Mouse (Mus musculus) forebrain, embryonic 14.5 days (tissue): ENCODE results near the gene Gpt2. TPM values are rescaled to one million over a fixed set of nuclear protein-coding genes. Genes with fewer than 3 reads are reported as not detected.

Experiments
- ATAC-seq: fragments of 200-750 bp; cut with Nextera tagmentation; 2 replicates; pipeline ENCODE4 v1.8.0; 2017; ENCODE audit warnings: mild to moderate bottlenecking, moderate library complexity
- DNase-seq: peaks from one replicate; pipeline ENCODE4 v3.0.0-alpha.2; 2015; ENCODE audit warnings: low spot score
- H3K27ac ChIP-seq: fragments of 300-500 bp; sonication (generic); 2 replicates; pipeline ENCODE4 v1.5.1; 2014; ENCODE audit warnings: low read depth, mild to moderate bottlenecking, control low read depth, low read length, moderate library complexity
- H3K27me3 ChIP-seq: fragments of 300-500 bp; sonication (generic); replicated peaks from 2 replicates; pipeline ENCODE4 v1.6.1; 2014; ENCODE audit warnings: low read length, control low read depth, mixed read lengths; ENCODE audit not compliant: control insufficient read depth, insufficient read depth
- H3K36me3 ChIP-seq: fragments of 300-500 bp; sonication (generic); 2 replicates; pipeline ENCODE4 v1.6.1; 2014; ENCODE audit warnings: low read length, control low read depth; ENCODE audit not compliant: control insufficient read depth, insufficient read depth
- H3K4me1 ChIP-seq: fragments of 300-500 bp; sonication (generic); 2 replicates; pipeline ENCODE4 v1.6.1; 2014; ENCODE audit warnings: antibody characterized with exemption, low read length, control low read depth; ENCODE audit not compliant: control insufficient read depth, insufficient read depth
- H3K4me2 ChIP-seq: fragments of 300-500 bp; sonication (generic); 2 replicates; pipeline ENCODE4 v1.6.1; 2014; ENCODE audit warnings: mild to moderate bottlenecking, control low read depth, low read length
- H3K4me3 ChIP-seq: fragments of 300-500 bp; sonication (generic); 2 replicates; pipeline ENCODE4 v1.5.1; 2014; ENCODE audit warnings: low read depth, low read length, control low read depth
- H3K9ac ChIP-seq: fragments of 300-500 bp; sonication (generic); 2 replicates; pipeline ENCODE4 v1.6.1; 2014; ENCODE audit warnings: mild to moderate bottlenecking, low read length, control low read depth, moderate library complexity
- H3K9me3 ChIP-seq: fragments of 300-500 bp; sonication (generic); replicated peaks from 2 replicates; pipeline ENCODE4 v1.6.1; 2016; ENCODE audit warnings: low read length, control low read depth, mixed read lengths; ENCODE audit not compliant: control insufficient read depth
- WGBS: fragments of 180-500 bp; shearing (Covaris S2); extraction: QIAGEN DNeasy Blood & Tissue Kit; methylation state at CpG from one replicate; pipeline ENCODE4 v1.1.7; 2014; 5-methylcytosine and 5-hydroxymethylcytosine counted together
- polyA plus RNA-seq: library from polyadenylated mRNA; unstranded; fragments of >200 nt; fragmentation: Nextera tagmentation; extraction: Ambion mirVana; gene quantifications from 2 replicates; pipeline ENCODE4 v1.2.1, GENCODE M21; 2014

Gene Gpt2
- polyA plus RNA-seq, 1 experiment from 2014 or later = 29.1 TPM

DNA sequence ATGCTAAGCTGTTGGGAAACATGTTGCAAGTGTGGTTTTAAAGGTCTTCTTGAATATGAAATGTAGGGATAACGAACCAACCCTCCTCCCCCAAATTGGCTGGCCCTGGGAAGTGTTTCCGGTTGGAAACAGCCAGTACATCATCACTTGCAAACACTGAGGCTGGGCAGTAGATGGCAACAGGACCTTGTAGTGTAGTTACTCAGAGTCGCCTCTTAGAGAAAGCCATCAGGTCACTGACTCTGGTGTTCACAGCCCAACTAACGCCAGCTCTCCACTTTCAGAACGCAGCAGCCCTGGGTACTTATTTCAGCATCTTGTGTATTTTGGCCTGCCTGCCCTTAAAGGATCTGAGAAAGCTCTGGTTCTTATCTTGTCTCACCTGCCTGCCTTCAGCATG, 31.6 kb upstream of the Gpt2 start:
- ATAC-seq (no peak), DNase-seq (no peak)
- Histone ChIP-seq H3K36me3 (no peaks in the 10 kb centered on the region), H3K9me3 (no peaks in the 10 kb centered on the region), H3K4me1 (no peaks in the 10 kb centered on the region), H3K9ac (no peak overlapping the region), H3K27ac (no peak overlapping the region), H3K27me3 (no peaks in the 10 kb centered on the region), H3K4me2 (no peak overlapping the region), H3K4me3 (no peak overlapping the region)
- WGBS = 38% methylated on average over 5 of the region's 5 CpGs

GRCm38 (mm10) chr8:85461377-85461776, 31.0 kb upstream of the Gpt2 start:
- Histone ChIP-seq H3K4me1 (no peaks in the 10 kb centered on the region), H3K27me3 (no peaks in the 10 kb centered on the region), H3K9me3 (no peaks in the 10 kb centered on the region), H3K4me3 (no peak overlapping the region), H3K36me3 (no peaks in the 10 kb centered on the region), H3K4me2 (no peak overlapping the region), H3K9ac (no peak overlapping the region), H3K27ac (no peak overlapping the region)
- ATAC-seq (no peak), DNase-seq (peak; percentile 15)
- 71% methylated on average over 3 of the region's 3 CpGs for WGBS

- Histone ChIP-seq H3K36me3 (no peaks in the 10 kb centered on the region), H3K27me3 (no peaks in the 10 kb centered on the region), H3K9me3 (no peaks in the 10 kb centered on the region), H3K4me2 (no peak overlapping the region), H3K4me1 (no peaks in the 10 kb centered on the region), H3K27ac (no peak overlapping the region), H3K9ac (no peak overlapping the region), H3K4me3 (no peak overlapping the region)
- 95% methylated on average over 1 of the region's 1 CpGs for WGBS
- ATAC-seq (no peak), DNase-seq (no peak)
Measured at GRCm38 (mm10) chr8:85462441-85462840, 29.9 kb upstream of the Gpt2 start.

- no peak for DNase-seq
- H3K4me3 ChIP-seq = no peak overlapping the region
- no peaks in the 10 kb centered on the region for H3K27me3 ChIP-seq
- H3K9ac ChIP-seq = no peak overlapping the region
- H3K27ac ChIP-seq = no peak overlapping the region
- no peak overlapping the region for H3K4me2 ChIP-seq
- no peaks in the 10 kb centered on the region for H3K4me1 ChIP-seq
- no peaks in the 10 kb centered on the region for H3K36me3 ChIP-seq
- ATAC-seq = no peak
- no peaks in the 10 kb centered on the region for H3K9me3 ChIP-seq
Measured at GRCm38 (mm10) chr8:85464316-85464715, 28.1 kb upstream of the Gpt2 start.

- no peak for DNase-seq
- no peaks in the 10 kb centered on the region for H3K9me3 ChIP-seq
- no peaks in the 10 kb centered on the region for H3K4me1 ChIP-seq
- H3K27ac ChIP-seq = no peak overlapping the region
- 86% methylated on average over 4 of the region's 4 CpGs for WGBS
- no peak overlapping the region for H3K4me2 ChIP-seq
- no peaks in the 10 kb centered on the region for H3K27me3 ChIP-seq
- no peak overlapping the region for H3K9ac ChIP-seq
- H3K4me3 ChIP-seq = no peak overlapping the region
- no peak for ATAC-seq
- no peaks in the 10 kb centered on the region for H3K36me3 ChIP-seq
Measured at GRCm38 (mm10) chr8:85466056-85466455, 26.3 kb upstream of the Gpt2 start.

GRCm38 (mm10) chr8:85470753-85471152, 21.6 kb upstream of the Gpt2 start:
- Histone ChIP-seq H3K27me3 (no peaks in the 10 kb centered on the region), H3K4me1 (no peaks in the 10 kb centered on the region), H3K36me3 (no peaks in the 10 kb centered on the region), H3K4me2 (no peak overlapping the region), H3K9ac (no peak overlapping the region), H3K9me3 (no peaks in the 10 kb centered on the region), H3K27ac (no peak overlapping the region), H3K4me3 (no peak overlapping the region)
- WGBS = 83% methylated on average over 8 of the region's 8 CpGs
- no peak for ATAC-seq
- DNase-seq = no peak

GRCm38 (mm10) chr8:85472800-85473199, 19.6 kb upstream of the Gpt2 start:
- no peaks in the 10 kb centered on the region for H3K36me3 ChIP-seq
- WGBS = 72% methylated on average over 6 of the region's 6 CpGs
- H3K27ac ChIP-seq = no peak overlapping the region
- no peaks in the 10 kb centered on the region for H3K27me3 ChIP-seq
- ATAC-seq (no peak), DNase-seq (no peak)
- no peak overlapping the region for H3K9ac ChIP-seq
- no peaks in the 10 kb centered on the region for H3K4me1 ChIP-seq
- H3K4me2 ChIP-seq = no peak overlapping the region
- H3K4me3 ChIP-seq = no peak overlapping the region
- no peaks in the 10 kb centered on the region for H3K9me3 ChIP-seq

- H3K4me2 ChIP-seq = no peak overlapping the region
- no peak overlapping the region for H3K27ac ChIP-seq
- no peak overlapping the region for H3K4me3 ChIP-seq
- H3K27me3 ChIP-seq = no peaks in the 10 kb centered on the region
- WGBS = 79% methylated on average over 4 of the region's 4 CpGs
- H3K9me3 ChIP-seq = no peaks in the 10 kb centered on the region
- no peaks in the 10 kb centered on the region for H3K36me3 ChIP-seq
- H3K9ac ChIP-seq = no peak overlapping the region
- DNase-seq = no peak
- no peaks in the 10 kb centered on the region for H3K4me1 ChIP-seq
- ATAC-seq = no peak
Measured at GRCm38 (mm10) chr8:85473246-85473645, 19.1 kb upstream of the Gpt2 start.

DNA sequence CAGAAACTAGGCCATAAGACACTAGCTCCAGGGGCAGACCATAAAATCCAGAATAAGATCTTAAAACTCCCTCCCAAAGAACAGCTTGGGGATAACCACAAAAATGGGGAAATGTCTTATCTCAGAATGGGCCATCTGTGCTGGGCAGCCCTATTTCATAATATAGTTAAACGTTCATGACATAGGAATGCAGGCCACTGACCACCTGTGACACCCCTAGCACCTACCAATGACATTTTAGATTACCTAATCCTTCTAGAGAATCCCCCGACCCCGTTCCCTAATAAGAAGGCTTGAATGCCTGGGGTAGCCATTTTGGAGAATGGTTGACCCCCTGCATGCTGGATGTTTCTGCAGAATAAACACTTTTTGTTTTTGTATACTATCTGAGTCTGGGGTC, 17.5 kb upstream of the Gpt2 start:
- no peaks in the 10 kb centered on the region for H3K36me3 ChIP-seq
- no peaks in the 10 kb centered on the region for H3K4me1 ChIP-seq
- DNase-seq (no peak), ATAC-seq (no peak)
- WGBS = 86% methylated on average over 3 of the region's 3 CpGs
- no peak overlapping the region for H3K9ac ChIP-seq
- H3K4me3 ChIP-seq = no peak overlapping the region
- H3K27me3 ChIP-seq = no peaks in the 10 kb centered on the region
- no peak overlapping the region for H3K27ac ChIP-seq
- no peak overlapping the region for H3K4me2 ChIP-seq
- H3K9me3 ChIP-seq = no peaks in the 10 kb centered on the region
